Mouse (Mus musculus) kidney, adult 2 months (tissue): ENCODE data around the gene Dlst.

ENCODE experiments used
- CTCF ChIP-seq: fragments of 200-500 bp; conservative IDR thresholded peaks from 2 replicates; pipeline ENCODE4 v1.5.1; 2011; ENCODE audit warnings: low read depth, mild to moderate bottlenecking, control low read depth, low read length, moderate library complexity, mixed read lengths; ENCODE audit not compliant: insufficient read depth, insufficient read length
- POLR2A ChIP-seq: fragments of 200-500 bp; IDR thresholded peaks from one replicate; pipeline ENCODE4 v1.6.1; 2011; ENCODE audit warnings: low read depth, low read length, control low read depth

GRCm38 (mm10) chr12:85115678-85116077, 5.0 kb downstream of the Dlst start:
- no peak for TF ChIP-seq POLR2A
- TF ChIP-seq CTCF, result no peak
